Mouse (Mus musculus): ENCODE data around the gene AC134908.4. TPM values are rescaled to one million over a fixed set of nuclear protein-coding genes. Genes with fewer than 3 reads are reported as not detected.

AC134908.4 gene
- polyA plus RNA-seq, 1 experiment from 2014 or later = 0.29 TPM

- WGBS = 82% methylated on average over 15 of the region's 15 CpGs
- H3K9ac ChIP-seq (ENCODE audit: low read length) = peak overlapping the region; percentile 64
- H3K9me3 ChIP-seq (ENCODE audit: control insufficient read depth, low read length) = no peaks in the 10 kb centered on the region
- ATAC-seq (ENCODE audit: insufficient number of reproducible peaks, low FRiP score, low TSS enrichment, low read depth) = no peak; the same call in 1 of the 2 replicates
- peak overlapping the region; percentile 30; the same call in 1 of the 2 replicates for H3K27ac ChIP-seq (replicated peaks; ENCODE audit: low read depth, low read length)
- peak overlapping the region; percentile 76 for H3K4me3 ChIP-seq (ENCODE audit: low read depth, low read length)
- H3K4me2 ChIP-seq (ENCODE audit: low read depth, severe bottlenecking) = peak overlapping the region; percentile 85
- peaks cover 29% of the 10 kb centered on the region for H3K36me3 ChIP-seq (ENCODE audit: control insufficient read depth, insufficient read depth, low read length)
- no peak for DNase-seq (ENCODE audit: low spot score)
- H3K4me1 ChIP-seq (ENCODE audit: control insufficient read depth, insufficient read depth, low read length) = peaks cover 22% of the 10 kb centered on the region
- H3K27me3 ChIP-seq (ENCODE audit: control insufficient read depth, insufficient read depth, low read length) = no peaks in the 10 kb centered on the region
Measured at GRCm38 (mm10) chr17:25783861-25784574, 11.4 kb downstream of the AC134908.4 start.

- no peaks in the 10 kb centered on the region for H3K27me3 ChIP-seq (ENCODE audit: control insufficient read depth, insufficient read depth, low read length)
- peaks cover 26% of the 10 kb centered on the region for H3K36me3 ChIP-seq (ENCODE audit: control insufficient read depth, insufficient read depth, low read length)
- H3K4me2 ChIP-seq (ENCODE audit: low read depth, severe bottlenecking) = no peak overlapping the region
- H3K9ac ChIP-seq (ENCODE audit: low read length) = peak overlapping the region; percentile 17; the same call in 1 of the 2 replicates
- ATAC-seq (ENCODE audit: insufficient number of reproducible peaks, low FRiP score, low TSS enrichment, low read depth) = no peak
- no peak for DNase-seq (ENCODE audit: low spot score)
- no peak overlapping the region for H3K4me3 ChIP-seq (ENCODE audit: low read depth, low read length)
- no peaks in the 10 kb centered on the region for H3K9me3 ChIP-seq (ENCODE audit: control insufficient read depth, low read length)
- peaks cover 22% of the 10 kb centered on the region for H3K4me1 ChIP-seq (ENCODE audit: control insufficient read depth, insufficient read depth, low read length)
- 86% methylated on average over 7 of the region's 7 CpGs for WGBS
- no peak overlapping the region for H3K27ac ChIP-seq (replicated peaks; ENCODE audit: low read depth, low read length)
Measured at GRCm38 (mm10) chr17:25783086-25783485, 12.4 kb downstream of the AC134908.4 start.

DNA sequence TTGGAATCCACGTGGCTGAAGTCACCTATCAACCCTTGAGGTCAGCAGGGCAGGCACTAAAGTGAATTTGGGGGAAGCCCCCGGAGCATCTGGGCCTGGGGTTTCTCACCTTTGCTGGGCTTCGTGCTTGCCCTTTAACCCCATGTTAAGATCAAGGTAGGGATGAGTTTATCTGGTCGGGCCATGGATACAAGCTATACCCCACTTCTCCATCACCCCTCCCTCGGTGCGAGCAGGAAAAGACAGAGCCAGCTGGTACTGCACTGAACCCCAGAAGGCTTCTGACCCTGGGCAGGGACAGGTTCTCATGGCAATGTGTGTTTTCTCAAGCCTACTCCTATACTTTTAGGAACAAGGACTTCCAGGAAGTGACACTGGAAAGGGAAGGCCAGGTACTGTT lies 14.1 kb downstream of the AC134908.4 start:
- no peak overlapping the region for H3K27ac ChIP-seq (replicated peaks; ENCODE audit: low read depth, low read length)
- H3K36me3 ChIP-seq (ENCODE audit: control insufficient read depth, insufficient read depth, low read length) = peaks cover 20% of the 10 kb centered on the region
- peaks cover 22% of the 10 kb centered on the region for H3K4me1 ChIP-seq (ENCODE audit: control insufficient read depth, insufficient read depth, low read length)
- no peak overlapping the region for H3K9ac ChIP-seq (ENCODE audit: low read length)
- no peaks in the 10 kb centered on the region for H3K27me3 ChIP-seq (ENCODE audit: control insufficient read depth, insufficient read depth, low read length)
- no peak overlapping the region for H3K4me2 ChIP-seq (ENCODE audit: low read depth, severe bottlenecking)
- DNase-seq (ENCODE audit: low spot score) (no peak), ATAC-seq (ENCODE audit: insufficient number of reproducible peaks, low FRiP score, low TSS enrichment, low read depth) (no peak)
- no peak overlapping the region for H3K4me3 ChIP-seq (ENCODE audit: low read depth, low read length)
- no peaks in the 10 kb centered on the region for H3K9me3 ChIP-seq (ENCODE audit: control insufficient read depth, low read length)
- WGBS = 73% methylated on average over 6 of the region's 6 CpGs

DNA sequence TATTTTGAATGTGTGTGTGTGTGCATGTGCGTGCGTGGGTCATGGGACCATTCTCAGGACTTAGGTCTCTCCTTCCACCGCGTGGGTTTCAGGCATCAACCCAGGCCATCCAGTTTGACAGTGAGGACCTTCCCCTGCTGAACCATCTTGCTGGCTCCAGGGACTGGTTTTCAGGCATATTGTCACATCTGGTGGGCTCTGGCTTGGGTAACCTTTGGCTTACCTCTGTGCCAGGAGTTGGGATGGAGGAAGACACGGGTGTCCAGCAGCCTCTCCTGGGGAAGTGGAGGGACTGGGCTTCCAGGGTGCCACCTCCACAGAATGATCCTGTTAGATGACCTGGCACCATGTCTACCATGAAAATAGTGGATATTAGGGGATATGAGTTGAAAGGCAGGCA lies 17.5 kb downstream of the AC134908.4 start:
- no peak for ATAC-seq (ENCODE audit: insufficient number of reproducible peaks, low FRiP score, low TSS enrichment, low read depth)
- Histone ChIP-seq H3K27me3 (ENCODE audit: control insufficient read depth, insufficient read depth, low read length) (no peaks in the 10 kb centered on the region), H3K36me3 (ENCODE audit: control insufficient read depth, insufficient read depth, low read length) (peaks cover 11% of the 10 kb centered on the region; the same call in 1 of the 2 replicates), H3K9ac (ENCODE audit: low read length) (no peak overlapping the region), H3K4me3 (ENCODE audit: low read depth, low read length) (no peak overlapping the region), H3K27ac (replicated peaks; ENCODE audit: low read depth, low read length) (no peak overlapping the region), H3K4me1 (ENCODE audit: control insufficient read depth, insufficient read depth, low read length) (peaks cover 10% of the 10 kb centered on the region; the same call in 1 of the 2 replicates), H3K9me3 (ENCODE audit: control insufficient read depth, low read length) (no peaks in the 10 kb centered on the region), H3K4me2 (ENCODE audit: low read depth, severe bottlenecking) (no peak overlapping the region)
- no peak for DNase-seq (ENCODE audit: low spot score)
- WGBS = 92% methylated on average over 5 of the region's 5 CpGs

- WGBS = 77% methylated on average over 10 of the region's 10 CpGs
- DNase-seq (ENCODE audit: low spot score) (no peak), ATAC-seq (ENCODE audit: insufficient number of reproducible peaks, low FRiP score, low TSS enrichment, low read depth) (no peak)
- H3K27me3 ChIP-seq (ENCODE audit: control insufficient read depth, insufficient read depth, low read length) = no peaks in the 10 kb centered on the region
- no peaks in the 10 kb centered on the region for H3K36me3 ChIP-seq (ENCODE audit: control insufficient read depth, insufficient read depth, low read length)
- H3K27ac ChIP-seq (replicated peaks; ENCODE audit: low read depth, low read length) = no peak overlapping the region
- H3K4me3 ChIP-seq (ENCODE audit: low read depth, low read length) = no peak overlapping the region
- H3K4me2 ChIP-seq (ENCODE audit: low read depth, severe bottlenecking) = no peak overlapping the region
- H3K4me1 ChIP-seq (ENCODE audit: control insufficient read depth, insufficient read depth, low read length) = peaks cover 8% of the 10 kb centered on the region; the same call in 1 of the 2 replicates
- H3K9ac ChIP-seq (ENCODE audit: low read length) = no peak overlapping the region
- H3K9me3 ChIP-seq (ENCODE audit: control insufficient read depth, low read length) = no peaks in the 10 kb centered on the region
Measured at GRCm38 (mm10) chr17:25775318-25776062, 20.0 kb downstream of the AC134908.4 start.

DNA sequence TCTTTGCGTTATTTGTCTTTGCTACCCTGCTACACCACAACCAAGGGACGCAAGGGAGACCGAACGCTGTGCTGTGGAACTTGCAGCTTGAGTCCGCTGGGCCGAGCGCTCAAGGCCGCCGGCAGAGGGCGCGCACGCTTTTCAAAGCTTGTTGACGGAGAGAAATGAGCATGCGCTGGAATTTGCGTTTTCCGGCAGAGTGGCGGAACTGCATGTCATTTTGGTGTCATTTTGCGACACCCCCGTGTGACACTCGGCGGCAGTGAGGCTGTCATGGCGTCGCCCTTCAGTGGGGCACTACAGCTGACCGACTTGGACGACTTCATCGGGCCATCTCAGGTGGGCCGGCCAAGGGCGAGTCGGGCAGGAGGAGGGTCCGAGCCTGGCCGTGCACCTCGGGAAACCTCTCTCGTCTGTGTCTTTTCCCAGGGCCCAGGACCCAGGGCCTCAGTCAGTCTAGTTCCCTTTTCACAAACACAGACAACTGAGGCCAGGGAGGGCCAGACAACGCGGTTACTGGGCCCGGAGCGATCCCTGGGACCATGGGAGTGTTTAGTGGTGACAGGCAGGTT lies 21.8 kb downstream of the AC134908.4 start, which contains the start of gene Narfl:
Gene Narfl, plus strand, starts transcription at position 228 of the 572 bp plus-strand sequence.
- no peaks in the 10 kb centered on the region for H3K27me3 ChIP-seq (ENCODE audit: control insufficient read depth, insufficient read depth, low read length)

GRCm38 (mm10) chr17:25769331-25769730 lies 26.1 kb downstream of the AC134908.4 start:
- 44% methylated on average over 9 of the region's 9 CpGs for WGBS
- Histone ChIP-seq H3K9ac (ENCODE audit: low read length) (no peak overlapping the region), H3K27me3 (ENCODE audit: control insufficient read depth, insufficient read depth, low read length) (no peaks in the 10 kb centered on the region)

More for the DNA sequence above, 21.8 kb downstream of the AC134908.4 start, which contains the start of gene Narfl:
- H3K4me2 ChIP-seq (ENCODE audit: low read depth, severe bottlenecking) = peak within 1 kb of the TSS; percentile 92
- no peaks in the 10 kb centered on the region for H3K36me3 ChIP-seq (ENCODE audit: control insufficient read depth, insufficient read depth, low read length)
- peaks cover 8% of the 10 kb centered on the region; the same call in 1 of the 2 replicates for H3K4me1 ChIP-seq (ENCODE audit: control insufficient read depth, insufficient read depth, low read length)
- DNase-seq (ENCODE audit: low spot score) = peak; percentile 100
- WGBS = under 1% methylated on average over 37 of the region's 37 CpGs
- H3K27ac ChIP-seq (replicated peaks; ENCODE audit: low read depth, low read length) = no peak within 1 kb of the TSS
- H3K9me3 ChIP-seq (ENCODE audit: control insufficient read depth, low read length) = no peaks in the 10 kb centered on the region
- H3K9ac ChIP-seq (ENCODE audit: low read length) = peak within 1 kb of the TSS; percentile 79
- ATAC-seq (ENCODE audit: insufficient number of reproducible peaks, low FRiP score, low TSS enrichment, low read depth) = peak; percentile 75; the same call in 1 of the 2 replicates
- peak within 1 kb of the TSS; percentile 75 for H3K4me3 ChIP-seq (ENCODE audit: low read depth, low read length)

GRCm38 (mm10) chr17:25765886-25766285 lies 29.6 kb downstream of the AC134908.4 start:
- H3K36me3 ChIP-seq (ENCODE audit: control insufficient read depth, insufficient read depth, low read length) = no peaks in the 10 kb centered on the region
- H3K9ac ChIP-seq (ENCODE audit: low read length) = no peak overlapping the region
- H3K27me3 ChIP-seq (ENCODE audit: control insufficient read depth, insufficient read depth, low read length) = no peaks in the 10 kb centered on the region
- DNase-seq (ENCODE audit: low spot score) (peak; percentile 60), ATAC-seq (ENCODE audit: insufficient number of reproducible peaks, low FRiP score, low TSS enrichment, low read depth) (no peak)
- 29% methylated on average over 5 of the region's 5 CpGs for WGBS
- H3K4me1 ChIP-seq (ENCODE audit: control insufficient read depth, insufficient read depth, low read length) = peaks cover 3% of the 10 kb centered on the region; the same call in 1 of the 2 replicates
- no peaks in the 10 kb centered on the region for H3K9me3 ChIP-seq (ENCODE audit: control insufficient read depth, low read length)
- H3K27ac ChIP-seq (replicated peaks; ENCODE audit: low read depth, low read length) = no peak overlapping the region
- no peak overlapping the region for H3K4me3 ChIP-seq (ENCODE audit: low read depth, low read length)
- no peak overlapping the region for H3K4me2 ChIP-seq (ENCODE audit: low read depth, severe bottlenecking)

More at GRCm38 (mm10) chr17:25769331-25769730, 26.1 kb downstream of the AC134908.4 start:
- peaks cover 8% of the 10 kb centered on the region; the same call in 1 of the 2 replicates for H3K4me1 ChIP-seq (ENCODE audit: control insufficient read depth, insufficient read depth, low read length)
- no peak for DNase-seq (ENCODE audit: low spot score)
- no peak for ATAC-seq (ENCODE audit: insufficient number of reproducible peaks, low FRiP score, low TSS enrichment, low read depth)
- H3K36me3 ChIP-seq (ENCODE audit: control insufficient read depth, insufficient read depth, low read length) = no peaks in the 10 kb centered on the region
- H3K4me3 ChIP-seq (ENCODE audit: low read depth, low read length) = no peak overlapping the region
- no peak overlapping the region for H3K4me2 ChIP-seq (ENCODE audit: low read depth, severe bottlenecking)
- H3K27ac ChIP-seq (replicated peaks; ENCODE audit: low read depth, low read length) = no peak overlapping the region
- no peaks in the 10 kb centered on the region for H3K9me3 ChIP-seq (ENCODE audit: control insufficient read depth, low read length)

Data from limb, embryonic 11.5 days (tissue).